26 mouse cellular contexts compared by ENCODE assay signal in genomic region chr14:30330416-30331181, GRCm38 (mm10).
DNase-seq lines count a peak whose midpoint lies in the region; ATAC-seq and TF ChIP-seq lines count a peak whose summit lies in the region.
"Had no signal": no experiment of that assay in that cellular context is flagged by ENCODE, and none has a peak within 500 bp of the region (broad histone marks: within the 10 kb centered on the region; RNA-seq: fewer than 3 reads in every experiment).

No protein-coding gene starts in this region.

- intact Hi-C loops in left cerebral cortex, postnatal 14 days (cut with DNase I), result no loop called here

- no peaks in the 10 kb centered on the region for H3K27me3 ChIP-seq in lung, embryonic 14.5 days (ENCODE audit: insufficient read depth, low read length)
- H3K27me3 ChIP-seq in intestine, embryonic 16.5 days (replicated peaks; ENCODE audit: control insufficient read depth, insufficient read depth, low read length), result no peaks in the 10 kb centered on the region
- no peaks in the 10 kb centered on the region for H3K27me3 ChIP-seq in stomach, embryonic 15.5 days (replicated peaks)
- H3K27me3 ChIP-seq: heart, embryonic 13.5 days; hindbrain, embryonic 12.5 days had no signal

- DNase-seq in lung, embryonic 14.5 days, result peak; percentile 74
- no peak for DNase-seq in lung, adult 18-20 months
- peak; percentile 31 for DNase-seq in lung, postnatal 36 days
- no peak for DNase-seq in thymus, postnatal 4 days
- no peak for DNase-seq in heart, adult 11 months
- no peak for DNase-seq in left cerebral cortex, postnatal 14 days (ENCODE audit: low spot score in 2 of 2)
- DNase-seq: adrenal gland, adult 8-10 months; B cell, adult 2 months; cerebellum, adult 2 months; cerebellum, postnatal 25 days; gastrocnemius, postnatal 25 days; heart, adult 2 months; heart, postnatal 14 days; kidney, adult 9 months; kidney, postnatal 4 days; layer of hippocampus, adult 9-11 months; liver, postnatal 0 days; right cerebral cortex, adult 18-20 months; right cerebral cortex, postnatal 4 days had no signal

- ATAC-seq in lung, embryonic 14.5 days (ENCODE audit: insufficient read depth), result peak; percentile 74
- ATAC-seq in intestine, embryonic 16.5 days, result no peak
- no peak for ATAC-seq in stomach, embryonic 15.5 days (ENCODE audit: insufficient read depth, low FRiP score, low read depth)
- ATAC-seq: forebrain, embryonic 14.5 days; liver, postnatal 0 days; midbrain, embryonic 16.5 days had no signal

- no peak overlapping the region for H3K4me2 ChIP-seq in lung, embryonic 14.5 days
- no peak overlapping the region for H3K4me2 ChIP-seq in intestine, embryonic 16.5 days (ENCODE audit: low read depth, low read length)
- H3K4me2 ChIP-seq in stomach, embryonic 15.5 days, result no peak overlapping the region
- H3K4me2 ChIP-seq: heart, embryonic 13.5 days; hindbrain, embryonic 12.5 days had no signal

- peaks cover 6% of the 10 kb centered on the region; the same call in 1 of the 2 replicates for H3K4me1 ChIP-seq in lung, embryonic 14.5 days (ENCODE audit: insufficient read depth)
- peaks cover 16% of the 10 kb centered on the region for H3K4me1 ChIP-seq in intestine, embryonic 16.5 days (ENCODE audit: control insufficient read depth, insufficient read depth, low read length)
- peaks cover 15% of the 10 kb centered on the region for H3K4me1 ChIP-seq in stomach, embryonic 15.5 days
- H3K4me1 ChIP-seq: hindbrain, embryonic 12.5 days had no signal

- no peaks in the 10 kb centered on the region for H3K36me3 ChIP-seq in lung, embryonic 14.5 days (ENCODE audit: insufficient read depth)
- H3K36me3 ChIP-seq in intestine, embryonic 16.5 days (ENCODE audit: control insufficient read depth, insufficient read depth, low read length), result no peaks in the 10 kb centered on the region
- H3K36me3 ChIP-seq in stomach, embryonic 15.5 days, result no peaks in the 10 kb centered on the region
- H3K36me3 ChIP-seq: heart, embryonic 13.5 days; hindbrain, embryonic 12.5 days had no signal

- no peak overlapping the region for H3K4me3 ChIP-seq in lung, embryonic 14.5 days (ENCODE audit: low read depth, low read length)
- H3K4me3 ChIP-seq in intestine, embryonic 16.5 days (ENCODE audit: low read length), result no peak overlapping the region
- no peak overlapping the region for H3K4me3 ChIP-seq in stomach, embryonic 15.5 days (replicated peaks)
- H3K4me3 ChIP-seq: heart, adult 2 months; heart, embryonic 13.5 days; hindbrain, embryonic 12.5 days; left cerebral cortex, adult 2 months had no signal

- H3K27ac ChIP-seq in lung, embryonic 14.5 days (ENCODE audit: low read depth), result peak overlapping the region; percentile 68; the same call in 1 of the 2 replicates
- H3K27ac ChIP-seq in intestine, embryonic 16.5 days (ENCODE audit: low read length), result peak overlapping the region; percentile 62
- H3K27ac ChIP-seq in stomach, embryonic 15.5 days, result peak overlapping the region; percentile 23; the same call in 1 of the 2 replicates
- H3K27ac ChIP-seq: heart, adult 2 months; heart, embryonic 13.5 days; hindbrain, embryonic 12.5 days; left cerebral cortex, adult 2 months had no signal

- H3K9me3 ChIP-seq in lung, embryonic 14.5 days (ENCODE audit: low read depth, low read length), result no peaks in the 10 kb centered on the region
- H3K9me3 ChIP-seq in intestine, embryonic 16.5 days (ENCODE audit: control insufficient read depth, low read length), result no peaks in the 10 kb centered on the region
- no peaks in the 10 kb centered on the region for H3K9me3 ChIP-seq in stomach, embryonic 15.5 days
- H3K9me3 ChIP-seq: heart, embryonic 13.5 days; hindbrain, embryonic 12.5 days had no signal

- H3K9ac ChIP-seq in lung, embryonic 14.5 days, result no peak overlapping the region
- no peak overlapping the region for H3K9ac ChIP-seq in intestine, embryonic 16.5 days (ENCODE audit: low read depth, low read length)
- H3K9ac ChIP-seq in stomach, embryonic 15.5 days, result no peak overlapping the region
- H3K9ac ChIP-seq: heart, embryonic 13.5 days; hindbrain, embryonic 12.5 days; liver, postnatal 0 days had no signal

- no peak for TF ChIP-seq CTCF in lung, embryonic 14.5 days (IDR thresholded peaks at IDR 0.05; ENCODE audit: low read depth)

- WGBS in lung, embryonic 14.5 days, result 39% methylated on average over 17 of the region's 17 CpGs
- WGBS in intestine, embryonic 16.5 days, result 58% methylated on average over 17 of the region's 17 CpGs
- 52% methylated on average over 17 of the region's 17 CpGs for WGBS in stomach, embryonic 15.5 days

Comparison
In these comparisons a context has a peak if more than half of its experiments do, and no peak if none do; other contexts are left out.
1. DNase-seq: peak in lung, embryonic 14.5 days (single experiment) and lung, postnatal 36 days (single experiment); none in lung, adult 18-20 months (0 of 2), thymus, postnatal 4 days (single experiment), heart, adult 11 months (single experiment) and left cerebral cortex, postnatal 14 days (0 of 2).
2. Peak in every context shown above with its lines, with median percentiles within 50 percentile points of each other: H3K27ac ChIP-seq.